Mouse (Mus musculus): ENCODE measurements around the gene Scd3. TPM values are rescaled to one million over a fixed set of nuclear protein-coding genes. Genes with fewer than 3 reads are reported as not detected.
"Not testable (repeated sequence)": the region's sequence is repeated elsewhere in the genome, so short reads cannot be mapped to it uniquely, and the experiment has no call there.

Scd3 gene
- total RNA-seq, 1 experiment from 2014 or later: not detected

DNA sequence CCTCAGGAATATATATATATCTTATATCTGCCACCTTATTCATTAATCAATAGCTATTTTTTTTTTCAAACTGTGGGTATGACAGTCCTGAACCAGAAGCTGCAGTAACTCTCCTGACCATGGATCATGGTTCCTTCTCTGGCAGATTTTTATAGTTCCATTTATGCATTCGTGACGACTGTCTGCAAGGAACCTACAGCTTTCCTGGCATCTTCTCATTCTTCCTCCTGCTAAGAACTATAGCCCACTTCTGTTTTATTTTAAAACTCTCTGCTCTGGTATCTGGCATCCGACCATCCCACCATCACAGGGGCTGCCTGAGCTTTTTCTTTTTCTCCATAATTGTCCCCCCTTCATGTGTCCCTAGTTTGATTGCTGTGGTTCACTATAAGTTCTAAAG, 27.1 kb downstream of the Scd3 start:
- no peak for ATAC-seq (replicated peaks; ENCODE audit: low read depth, poor library complexity, severe bottlenecking)

DNA sequence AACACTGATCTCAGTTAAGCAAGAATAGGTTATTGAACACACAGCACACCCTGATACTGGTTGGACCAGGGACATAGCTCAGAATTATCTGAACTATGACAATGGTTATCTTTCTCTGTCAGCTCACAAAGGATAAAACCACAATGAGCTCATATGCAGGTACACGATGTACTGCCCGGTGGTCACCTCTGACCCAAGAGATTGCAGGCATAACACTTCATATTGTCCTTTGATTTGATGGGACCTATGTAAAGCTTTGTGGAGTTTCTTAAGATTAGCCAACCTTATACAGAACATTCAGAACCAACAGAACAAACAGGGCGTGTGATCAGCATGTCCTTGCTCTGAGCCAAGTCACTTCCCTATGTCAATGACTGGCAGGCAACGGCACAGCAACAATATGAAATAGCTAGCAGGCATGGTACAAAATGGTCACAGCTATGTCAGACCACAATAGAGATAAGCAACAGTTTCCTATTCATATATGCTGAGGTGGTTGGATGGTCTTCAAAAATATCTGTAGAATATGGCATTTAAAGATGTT, 28.6 kb downstream of the Scd3 start:
- ATAC-seq (replicated peaks; ENCODE audit: low read depth, poor library complexity, severe bottlenecking): 0 out of 2 replicates have a peak, but pooled peaks have one; percentile 22

DNA sequence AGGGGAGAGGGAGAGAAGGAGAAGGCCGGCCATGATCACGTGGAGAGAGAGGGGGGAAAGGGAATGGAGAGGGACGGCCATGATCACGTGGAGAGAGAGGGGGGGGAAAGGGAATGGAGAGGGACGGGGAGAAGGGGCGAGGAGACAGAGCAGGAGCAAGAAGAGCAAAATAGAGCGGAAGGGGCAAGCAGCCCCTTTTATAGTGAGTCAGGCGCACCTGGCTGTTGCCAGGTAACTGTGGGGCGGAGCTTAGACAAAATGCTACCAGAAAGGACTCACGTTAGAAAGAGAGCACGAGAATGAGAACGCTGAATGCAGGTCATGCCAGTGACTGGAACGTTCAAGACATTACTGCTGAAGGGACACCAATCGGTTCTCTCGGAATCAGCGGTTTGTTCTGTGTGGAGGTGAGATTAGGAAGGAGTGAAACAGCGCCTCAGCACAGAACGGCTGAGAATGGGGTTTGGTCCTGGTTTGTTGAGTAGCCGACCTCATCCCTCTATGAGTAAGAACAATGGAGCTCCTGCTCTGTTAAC, 34.5 kb downstream of the Scd3 start:
- ATAC-seq (replicated peaks; ENCODE audit: low read depth, poor library complexity, severe bottlenecking): no peak; the same call in 1 of the 2 replicates

DNA sequence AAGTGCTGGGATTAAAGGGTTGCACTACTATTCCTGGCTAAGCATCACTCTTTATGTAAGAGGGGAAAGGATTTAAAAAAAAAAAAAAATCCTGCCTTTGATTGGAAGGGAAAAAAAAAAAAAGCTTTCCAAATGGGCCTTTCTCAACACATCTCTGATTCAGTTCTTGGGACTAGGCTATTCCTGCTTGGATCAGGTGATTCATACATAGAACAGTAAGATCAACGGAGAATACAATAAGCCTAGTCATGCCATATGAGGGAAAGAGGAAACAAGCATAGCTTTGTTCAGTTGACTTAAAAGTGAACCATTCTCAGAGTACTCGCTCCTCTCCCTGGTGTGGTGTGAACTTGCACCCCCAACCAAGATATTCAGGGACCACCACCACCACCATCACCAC, 35.8 kb downstream of the Scd3 start:
- 0 out of 2 replicates have a peak, but pooled peaks have one; percentile 32 for ATAC-seq (replicated peaks; ENCODE audit: low read depth, poor library complexity, severe bottlenecking)

DNA sequence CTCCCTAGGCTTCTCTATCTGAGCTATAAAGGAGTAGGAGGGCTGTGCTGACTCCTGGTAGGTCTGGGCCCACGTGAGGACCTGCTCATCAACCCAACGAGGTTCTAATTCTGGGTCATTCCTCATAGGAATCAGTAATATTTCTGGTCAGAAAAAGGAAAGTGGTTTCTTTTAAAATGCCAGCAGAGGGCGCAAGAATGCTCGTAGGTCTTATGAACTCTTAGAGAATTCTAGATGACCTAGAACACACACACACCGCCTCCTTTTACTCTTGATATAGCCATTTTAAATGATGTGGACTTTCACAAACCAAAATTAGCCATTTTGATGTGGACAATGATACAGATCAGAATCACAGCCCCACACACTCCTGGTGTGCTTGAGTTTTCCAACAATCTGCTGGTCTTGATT, 42.7 kb downstream of the Scd3 start:
- ATAC-seq (replicated peaks; ENCODE audit: low read depth, poor library complexity, severe bottlenecking): 0 out of 2 replicates have a peak, but pooled peaks have one; percentile 13

DNA sequence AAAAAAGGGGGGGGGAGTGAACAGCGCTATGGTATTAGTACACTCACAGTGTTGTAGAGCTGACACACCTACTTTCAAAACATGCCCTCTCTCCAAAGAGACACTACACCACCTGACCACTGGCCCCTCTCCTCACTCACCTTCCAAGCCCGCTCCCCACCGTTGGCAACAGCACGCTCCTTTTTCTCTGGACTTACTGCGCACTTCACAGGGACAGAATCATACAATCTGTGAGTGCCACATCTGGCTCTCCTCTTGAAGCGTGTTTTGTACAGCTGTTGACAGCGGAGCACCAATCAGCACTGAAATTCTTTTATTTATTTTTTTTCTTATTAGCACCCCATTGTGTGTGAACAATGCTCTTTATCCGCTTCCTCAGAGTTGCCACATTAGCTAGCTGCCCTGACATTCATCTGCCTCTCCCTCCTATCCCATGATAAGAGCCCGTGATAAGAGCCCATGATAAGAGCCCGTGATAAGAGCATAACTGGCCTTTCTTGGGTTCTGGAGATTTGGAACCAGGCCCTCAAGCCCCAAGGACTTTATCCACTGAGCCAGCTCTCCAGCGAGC, 43.4 kb downstream of the Scd3 start:
- ATAC-seq (replicated peaks; ENCODE audit: low read depth, poor library complexity, severe bottlenecking): no peak

DNA sequence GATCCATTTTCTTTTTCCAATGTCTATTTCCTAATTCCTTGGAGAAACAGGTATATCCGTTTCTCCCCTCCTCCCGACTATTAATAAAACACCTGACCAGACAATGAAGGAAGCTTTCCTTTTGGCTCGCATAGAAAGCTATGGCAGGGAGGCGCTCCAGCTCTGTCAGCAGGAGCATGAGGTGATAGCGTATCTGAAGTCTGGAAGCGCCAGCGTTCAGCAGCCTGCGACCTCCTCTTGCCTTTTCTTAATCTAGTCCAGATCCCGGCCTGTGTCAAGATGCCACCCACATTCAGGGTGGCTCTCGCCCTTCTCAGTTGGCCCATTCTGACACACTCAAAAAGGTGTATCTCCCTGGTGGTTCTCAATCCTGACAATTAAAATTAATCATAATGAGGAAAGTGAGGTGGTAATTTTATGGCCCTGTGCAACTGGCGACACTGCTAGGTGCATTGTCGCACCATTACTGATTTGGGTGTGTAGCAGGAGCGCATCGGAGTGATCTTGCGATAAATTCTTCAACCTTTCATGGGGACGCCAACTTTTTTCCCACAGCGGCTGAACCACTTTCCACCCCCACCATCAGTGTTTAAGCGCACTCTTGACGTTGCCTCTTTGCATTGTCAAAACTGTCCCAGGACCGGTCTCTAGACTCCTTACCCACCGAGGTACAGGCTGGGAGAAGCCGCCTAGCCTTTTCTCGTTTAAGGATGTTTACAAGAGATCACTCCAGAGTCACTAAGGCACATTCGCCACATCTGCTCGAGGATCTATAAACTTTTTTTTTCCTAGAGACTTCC, 44.4 kb downstream of the Scd3 start:
- no peak; the same call in 1 of the 2 replicates for ATAC-seq (replicated peaks; ENCODE audit: low read depth, poor library complexity, severe bottlenecking)

DNA sequence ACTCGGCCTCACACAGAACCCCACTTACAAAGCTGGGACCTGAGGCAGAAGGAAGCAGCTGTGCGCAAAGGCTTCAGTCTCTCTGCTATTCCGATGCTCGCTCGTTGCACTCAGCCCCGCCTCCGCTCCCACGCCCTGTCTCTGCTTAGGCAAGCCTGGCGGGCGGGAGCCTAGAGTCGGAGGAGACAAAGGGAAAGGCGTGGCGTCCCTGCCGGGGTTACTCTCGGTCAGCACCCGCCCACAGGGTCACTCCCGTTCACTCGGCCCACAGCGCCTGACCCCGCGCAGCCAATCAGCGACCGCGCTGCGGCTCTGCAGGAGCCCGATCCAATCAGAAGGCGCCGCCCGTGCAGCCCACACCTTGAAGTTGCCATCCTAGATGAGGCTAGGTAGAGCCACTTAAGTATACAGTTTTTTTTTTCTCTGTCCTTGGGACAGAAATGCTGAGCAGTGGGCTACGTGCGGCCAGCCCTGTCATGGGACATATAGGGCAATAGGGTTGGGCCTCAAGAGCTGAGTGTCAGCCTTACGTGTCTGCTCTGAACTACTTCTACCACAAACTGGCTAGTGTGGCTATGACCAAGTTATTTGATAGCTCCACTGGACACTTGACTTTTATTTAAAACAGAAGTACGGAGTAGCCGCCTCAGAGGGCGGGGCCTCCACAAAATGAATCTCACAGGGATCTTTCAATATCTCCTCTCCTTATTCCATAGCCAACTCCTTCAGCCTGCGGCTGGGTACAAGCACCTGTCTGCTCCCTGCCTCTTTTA, 45.2 kb downstream of the Scd3 start:
- ATAC-seq (replicated peaks; ENCODE audit: low read depth, poor library complexity, severe bottlenecking): peak; percentile 97

DNA sequence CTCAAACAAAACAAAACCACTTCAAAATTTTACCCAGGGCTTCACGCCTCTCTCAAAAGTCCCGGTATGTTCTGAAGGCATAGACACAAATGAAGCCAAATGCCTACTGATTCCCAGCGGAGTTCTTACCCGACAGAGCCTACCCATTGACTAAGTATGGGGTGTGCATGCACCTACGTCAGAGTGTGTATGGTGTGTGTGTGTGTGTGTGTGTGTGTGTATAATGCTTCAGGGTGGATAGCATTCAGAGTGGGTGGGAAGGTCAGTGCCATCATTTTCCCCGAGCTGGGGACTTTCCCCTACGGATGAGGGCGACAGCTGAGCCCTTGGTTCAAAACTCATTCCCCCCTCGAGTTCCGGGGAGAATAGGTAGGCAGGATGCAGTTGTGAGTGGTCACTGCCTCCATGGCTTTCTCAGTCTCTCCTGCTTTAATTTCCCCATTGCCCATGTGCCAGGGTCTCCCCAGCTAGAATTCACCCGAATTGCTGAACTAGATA, 45.8 kb downstream of the Scd3 start:
- ATAC-seq (replicated peaks; ENCODE audit: low read depth, poor library complexity, severe bottlenecking): no peak

DNA sequence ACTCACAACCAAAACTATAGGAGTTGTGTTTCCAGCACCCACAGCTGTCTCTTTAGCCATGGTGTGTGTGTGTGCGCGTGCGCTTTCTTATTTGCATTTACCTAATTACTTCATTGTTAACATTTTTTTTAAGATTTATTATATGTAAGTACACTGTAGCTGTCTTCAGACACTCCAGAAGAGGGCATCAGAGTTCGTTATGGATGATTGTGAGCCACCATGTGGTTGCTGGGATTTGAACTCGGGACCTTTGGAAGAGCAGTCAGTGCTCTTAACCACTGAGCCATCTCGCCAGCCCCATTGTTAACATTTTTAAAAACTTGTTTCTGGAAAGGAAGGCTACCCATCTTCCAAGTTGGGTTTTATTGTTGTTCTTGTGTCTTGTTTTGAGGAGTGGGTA, 48.1 kb downstream of the Scd3 start:
- not testable (repeated sequence) for ATAC-seq (replicated peaks; ENCODE audit: low read depth, poor library complexity, severe bottlenecking)

DNA sequence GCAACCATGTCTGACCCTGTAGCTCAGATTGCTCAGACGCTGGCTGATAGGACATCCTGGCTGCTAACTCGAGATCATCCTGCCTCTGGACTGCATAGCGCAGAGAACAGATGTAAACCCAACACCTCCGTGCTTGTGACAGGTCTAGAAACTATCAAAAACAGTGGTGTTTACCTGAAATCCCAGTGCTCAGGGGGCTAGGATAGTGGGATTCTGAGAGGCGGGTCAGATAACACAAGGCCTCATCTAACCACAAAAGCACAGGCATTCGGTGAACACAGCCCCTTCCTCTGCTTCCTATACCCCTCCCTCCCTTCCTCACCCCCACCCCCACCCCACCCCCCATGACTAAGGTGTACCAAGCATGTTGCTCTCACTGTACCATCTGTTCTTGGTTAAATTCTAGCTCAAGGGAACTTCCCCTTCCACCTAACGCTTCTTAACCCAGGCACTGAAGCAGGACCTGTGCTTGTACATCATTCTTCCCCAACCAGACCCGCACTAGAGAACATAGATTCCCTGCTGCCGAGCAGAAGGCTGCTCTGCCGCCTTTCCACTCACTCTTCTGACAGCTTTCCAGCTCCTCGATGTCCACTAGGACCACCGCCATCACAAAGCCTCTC, 49.0 kb downstream of the Scd3 start:
- no peak for ATAC-seq (replicated peaks; ENCODE audit: low read depth, poor library complexity, severe bottlenecking)

DNA sequence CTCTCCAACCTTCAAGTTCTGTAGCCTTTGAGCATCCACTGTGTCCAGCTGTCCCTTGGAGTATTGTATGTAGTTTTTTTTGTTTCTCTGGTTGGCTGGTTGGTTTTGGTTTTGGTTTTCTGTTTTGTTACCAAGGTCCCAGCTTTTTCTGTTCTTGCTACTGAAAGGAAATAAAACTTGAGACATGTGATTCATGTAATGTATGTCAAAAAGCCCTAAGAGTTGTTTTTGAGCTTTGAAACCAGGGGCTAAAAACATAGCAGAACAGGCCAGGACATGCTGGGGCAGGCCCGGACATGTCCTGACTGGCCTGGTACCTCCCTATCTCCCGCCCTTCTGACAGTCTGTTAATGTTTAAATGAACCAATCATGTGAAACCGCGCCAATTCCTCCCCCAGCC, 51.0 kb downstream of the Scd3 start:
- ATAC-seq (replicated peaks; ENCODE audit: low read depth, poor library complexity, severe bottlenecking): not testable (repeated sequence)

DNA sequence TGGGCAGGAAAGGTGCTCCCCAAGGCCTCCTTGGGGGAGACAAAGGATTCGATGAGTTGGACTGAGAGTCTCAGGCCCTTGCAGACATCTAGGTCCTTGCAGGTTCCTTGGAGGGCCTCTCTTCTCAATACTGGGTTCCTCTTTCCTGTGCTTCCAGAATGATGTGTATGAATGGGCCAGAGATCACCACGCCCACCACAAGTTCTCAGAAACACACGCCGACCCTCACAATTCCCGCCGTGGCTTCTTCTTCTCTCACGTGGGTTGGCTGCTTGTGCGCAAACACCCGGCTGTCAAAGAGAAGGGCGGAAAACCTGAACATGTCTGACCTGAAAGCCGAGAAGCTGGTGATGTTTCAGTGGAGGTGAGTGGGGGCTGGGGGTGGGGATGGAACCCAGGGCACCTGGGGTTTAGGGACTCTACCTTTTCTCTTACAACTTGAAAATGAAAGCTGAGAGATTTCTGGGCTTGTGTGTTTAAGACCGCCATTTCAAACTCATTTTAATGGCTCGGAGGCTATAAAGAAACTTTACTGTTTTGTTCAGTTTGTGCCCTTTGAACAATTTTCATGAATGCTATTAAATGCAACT, 54.4 kb downstream of the Scd3 start:
- ATAC-seq (replicated peaks; ENCODE audit: low read depth, poor library complexity, severe bottlenecking): no peak

DNA sequence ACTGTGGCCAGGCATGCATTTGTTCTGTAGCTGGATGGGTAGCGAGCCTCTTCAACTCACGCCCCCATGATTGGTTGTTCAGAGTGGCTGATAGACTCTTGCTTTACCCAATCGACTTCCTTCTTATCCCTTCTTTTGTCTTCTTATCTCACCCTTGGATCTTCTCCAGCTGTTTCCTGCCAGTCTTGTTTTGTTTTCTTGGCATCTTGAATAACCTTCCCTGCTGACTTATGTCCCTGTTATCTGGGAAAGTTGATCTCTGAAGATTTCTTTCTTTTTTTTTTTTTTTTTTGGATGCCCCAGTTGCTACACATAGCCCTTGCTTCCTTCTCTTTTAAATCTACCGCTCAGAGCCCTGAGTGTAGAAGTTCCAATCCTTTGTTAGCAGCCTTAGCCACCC, 56.4 kb downstream of the Scd3 start:
- no peak for ATAC-seq (replicated peaks; ENCODE audit: low read depth, poor library complexity, severe bottlenecking)

DNA sequence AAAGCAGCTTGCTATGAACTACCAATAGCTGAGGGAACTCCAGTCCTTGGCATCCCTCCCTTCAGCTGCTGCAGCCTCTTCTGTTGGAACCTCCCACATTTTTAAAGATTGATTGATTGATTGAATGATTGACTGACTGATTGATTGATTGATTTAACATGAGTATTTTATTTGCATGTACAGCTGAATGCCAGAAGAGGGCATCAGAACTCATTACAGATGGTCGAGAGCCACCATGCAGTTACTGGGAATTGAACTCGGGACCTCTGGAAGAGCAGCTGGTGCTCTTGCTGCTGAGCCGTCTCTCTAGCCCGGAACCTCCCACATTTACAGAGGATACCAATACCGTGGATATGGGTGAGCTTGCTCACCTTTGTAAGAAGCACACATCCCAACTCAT, 57.4 kb downstream of the Scd3 start:
- no peak for ATAC-seq (replicated peaks; ENCODE audit: low read depth, poor library complexity, severe bottlenecking)

DNA sequence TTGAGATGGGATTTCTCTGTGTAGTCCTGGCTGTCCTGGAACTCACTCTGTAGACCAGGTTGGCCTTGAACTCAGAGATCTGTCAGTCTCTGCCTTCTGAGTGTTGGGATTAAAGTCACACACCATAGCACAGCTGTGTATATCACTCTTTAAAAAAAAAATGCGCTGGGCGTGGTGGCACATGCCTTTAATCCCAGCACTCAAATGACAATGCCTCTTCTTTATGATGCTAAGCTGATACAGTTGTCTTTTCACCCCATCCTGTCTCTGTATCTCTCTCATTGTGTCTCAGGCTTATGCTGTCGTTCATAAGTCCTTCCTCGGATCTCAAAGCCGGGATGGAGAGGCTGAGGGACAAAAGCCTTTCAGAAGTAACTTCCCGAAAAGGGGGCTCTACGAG, 58.7 kb downstream of the Scd3 start:
- ATAC-seq (replicated peaks; ENCODE audit: low read depth, poor library complexity, severe bottlenecking): no peak

DNA sequence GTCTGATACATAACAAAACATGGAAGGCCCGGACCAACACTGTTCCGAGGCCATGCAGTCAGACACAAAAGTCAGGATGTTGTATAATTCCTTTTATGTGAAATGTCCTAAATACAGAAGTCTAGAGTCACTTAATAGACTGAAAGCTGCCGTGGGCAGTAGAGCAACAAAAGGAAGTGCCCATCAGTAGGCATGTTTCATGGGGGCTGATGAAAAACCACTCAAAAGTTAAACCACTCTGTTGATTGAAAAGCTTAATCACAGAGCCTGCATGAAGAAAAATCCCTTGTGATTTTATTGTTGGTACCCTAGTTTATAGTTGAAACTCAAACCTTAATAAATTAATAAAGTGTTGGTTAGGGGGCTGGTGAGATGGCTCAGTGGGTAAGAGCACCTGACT, 60.5 kb downstream of the Scd3 start:
- no peak for ATAC-seq (replicated peaks; ENCODE audit: low read depth, poor library complexity, severe bottlenecking)

DNA sequence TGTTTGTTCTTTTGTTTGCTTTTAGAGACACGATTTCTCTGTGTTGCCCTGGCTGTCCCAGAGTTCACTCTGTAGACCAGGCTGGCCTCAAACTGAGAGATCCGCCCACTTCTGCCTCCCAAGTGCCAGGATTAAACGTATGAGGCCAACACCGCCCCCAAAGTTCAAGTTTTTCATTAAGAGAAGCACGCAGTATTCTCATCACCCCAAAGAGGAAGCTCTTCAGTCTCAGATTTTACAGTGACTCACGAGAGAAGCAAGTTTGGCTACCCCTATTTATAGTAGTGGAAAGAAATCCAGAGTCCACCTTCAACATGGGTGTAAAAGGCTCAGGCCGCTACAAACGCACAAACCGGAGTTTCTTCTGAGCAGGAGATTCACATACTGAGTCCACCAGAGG, 61.2 kb downstream of the Scd3 start:
- ATAC-seq (replicated peaks; ENCODE audit: low read depth, poor library complexity, severe bottlenecking): no peak

DNA sequence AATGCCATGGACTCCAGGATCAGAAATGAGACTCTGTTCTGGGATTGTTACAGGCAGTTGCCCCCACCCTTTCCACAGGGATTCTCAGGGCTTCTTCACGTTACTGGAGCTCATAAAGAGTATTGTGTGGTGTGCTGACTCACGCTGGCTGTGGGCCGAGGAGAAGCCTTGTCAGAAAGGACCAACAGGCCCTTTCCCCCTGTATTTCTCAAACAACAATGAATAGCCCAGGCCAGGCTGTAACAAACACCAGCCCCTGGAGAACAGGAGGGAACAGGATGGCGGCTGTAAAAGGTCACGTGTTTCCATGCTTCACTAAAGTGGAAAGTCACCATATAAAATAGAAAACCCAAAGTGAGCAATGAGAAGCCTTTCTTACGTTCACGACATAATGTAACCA, 62.2 kb downstream of the Scd3 start:
- no peak for ATAC-seq (replicated peaks; ENCODE audit: low read depth, poor library complexity, severe bottlenecking)
